Mouse (Mus musculus): Measurements from ENCODE around the gene Guca1b. TPM values are rescaled to one million over a fixed set of nuclear protein-coding genes. Genes with fewer than 3 reads are reported as not detected.
"Not testable (repeated sequence)": the region's sequence is repeated elsewhere in the genome, so short reads cannot be mapped to it uniquely, and the experiment has no call there.

Guca1b gene
- polyA plus RNA-seq, 1 experiment from 2014 or later, result 0.25 TPM

DNA sequence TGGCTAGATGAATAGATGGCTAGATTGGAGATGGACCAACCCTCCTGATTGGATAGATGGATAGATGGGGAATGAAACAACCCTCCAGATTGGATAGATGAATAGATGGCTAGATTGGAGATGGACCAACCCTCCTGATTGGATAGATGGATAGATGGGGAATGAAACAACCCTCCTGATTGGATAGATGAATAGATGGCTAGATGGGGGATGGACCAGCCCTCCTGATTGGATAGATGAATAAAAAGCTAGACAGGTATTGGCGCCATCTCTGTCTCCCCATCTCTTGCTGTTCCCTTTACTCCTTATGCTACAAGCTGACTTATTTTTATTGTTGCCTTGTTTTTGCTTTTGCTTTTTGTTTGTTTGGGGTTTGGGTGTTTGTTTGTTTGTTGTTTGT, 37.4 kb downstream of the Guca1b start:
- DNase-seq (ENCODE audit: low spot score); H3K36me3 ChIP-seq (ENCODE audit: control insufficient read depth, insufficient read depth, low read length); ATAC-seq (ENCODE audit: insufficient number of reproducible peaks, low FRiP score, low TSS enrichment, low read depth); H3K4me1 ChIP-seq (ENCODE audit: control insufficient read depth, insufficient read depth, low read length); H3K27me3 ChIP-seq (ENCODE audit: control insufficient read depth, insufficient read depth, low read length); H3K9me3 ChIP-seq (ENCODE audit: control insufficient read depth, low read length); H3K4me2 ChIP-seq (ENCODE audit: low read depth, severe bottlenecking); H3K27ac ChIP-seq (replicated peaks; ENCODE audit: low read depth, low read length); H3K4me3 ChIP-seq (ENCODE audit: low read depth, low read length); H3K9ac ChIP-seq (ENCODE audit: low read length): not testable (repeated sequence)
- 96% methylated on average over 1 of the region's 1 CpGs for WGBS

DNA sequence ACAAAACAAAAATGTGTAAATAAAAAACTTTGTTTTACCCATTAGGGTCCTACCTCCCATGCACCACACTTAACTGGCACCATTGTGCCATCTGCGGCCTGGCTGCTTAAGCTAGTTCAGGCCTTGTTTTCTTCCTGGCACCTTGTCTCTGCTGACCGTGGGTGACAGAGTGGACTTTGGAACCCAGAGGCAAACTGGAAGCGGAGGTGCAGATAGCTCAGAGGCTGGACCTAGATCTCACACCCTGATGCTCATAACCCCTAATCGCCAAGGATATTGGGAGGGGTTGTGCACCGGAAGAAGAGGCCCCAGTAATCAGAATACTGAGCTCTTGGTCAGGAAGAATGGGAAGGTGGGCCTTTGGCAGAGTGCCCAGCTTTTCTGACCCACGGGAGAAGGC, 39.0 kb downstream of the Guca1b start:
- WGBS, result 84% methylated on average over 6 of the region's 6 CpGs
- no peak overlapping the region for H3K4me2 ChIP-seq (ENCODE audit: low read depth, severe bottlenecking)
- H3K9ac ChIP-seq (ENCODE audit: low read length), result no peak overlapping the region
- no peaks in the 10 kb centered on the region for H3K9me3 ChIP-seq (ENCODE audit: control insufficient read depth, low read length)
- H3K36me3 ChIP-seq (ENCODE audit: control insufficient read depth, insufficient read depth, low read length), result no peaks in the 10 kb centered on the region; the same call in 1 of the 2 replicates
- H3K4me3 ChIP-seq (ENCODE audit: low read depth, low read length), result no peak overlapping the region
- H3K27me3 ChIP-seq (ENCODE audit: control insufficient read depth, insufficient read depth, low read length), result no peaks in the 10 kb centered on the region
- ATAC-seq (ENCODE audit: insufficient number of reproducible peaks, low FRiP score, low TSS enrichment, low read depth) (no peak), DNase-seq (ENCODE audit: low spot score) (no peak)
- no peaks in the 10 kb centered on the region; the same call in 1 of the 2 replicates for H3K4me1 ChIP-seq (ENCODE audit: control insufficient read depth, insufficient read depth, low read length)
- no peak overlapping the region for H3K27ac ChIP-seq (replicated peaks; ENCODE audit: low read depth, low read length)

DNA sequence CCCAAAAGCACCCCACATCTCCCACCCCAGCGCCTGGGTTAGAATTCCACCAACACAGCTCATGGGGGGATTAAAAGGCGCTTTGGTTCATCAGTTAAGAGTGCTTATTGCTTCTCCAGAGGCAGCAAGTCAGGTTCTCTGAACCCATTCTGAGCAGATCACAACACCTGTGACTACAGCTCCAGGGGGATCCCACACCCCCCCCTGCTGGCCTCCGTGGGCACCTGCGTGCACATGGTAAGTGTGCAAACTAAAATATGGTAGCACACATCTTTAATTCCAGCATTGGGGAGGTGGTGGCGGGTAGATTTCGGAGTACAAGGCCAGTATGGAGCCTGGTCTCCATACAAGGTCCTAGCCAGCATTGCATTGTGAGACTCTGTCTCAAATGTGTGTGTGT, 42.1 kb downstream of the Guca1b start:
- H3K4me3 ChIP-seq (ENCODE audit: low read depth, low read length), result no peak overlapping the region
- no peak overlapping the region for H3K4me2 ChIP-seq (ENCODE audit: low read depth, severe bottlenecking)
- H3K4me1 ChIP-seq (ENCODE audit: control insufficient read depth, insufficient read depth, low read length), result no peaks in the 10 kb centered on the region; the same call in 1 of the 2 replicates
- no peak overlapping the region for H3K27ac ChIP-seq (replicated peaks; ENCODE audit: low read depth, low read length)
- ATAC-seq (ENCODE audit: insufficient number of reproducible peaks, low FRiP score, low TSS enrichment, low read depth), result no peak
- 65% methylated on average over 6 of the region's 6 CpGs for WGBS
- H3K9ac ChIP-seq (ENCODE audit: low read length), result no peak overlapping the region
- H3K9me3 ChIP-seq (ENCODE audit: control insufficient read depth, low read length), result no peaks in the 10 kb centered on the region
- H3K36me3 ChIP-seq (ENCODE audit: control insufficient read depth, insufficient read depth, low read length), result no peaks in the 10 kb centered on the region; the same call in 1 of the 2 replicates
- no peak for DNase-seq (ENCODE audit: low spot score)
- no peaks in the 10 kb centered on the region for H3K27me3 ChIP-seq (ENCODE audit: control insufficient read depth, insufficient read depth, low read length)

DNA sequence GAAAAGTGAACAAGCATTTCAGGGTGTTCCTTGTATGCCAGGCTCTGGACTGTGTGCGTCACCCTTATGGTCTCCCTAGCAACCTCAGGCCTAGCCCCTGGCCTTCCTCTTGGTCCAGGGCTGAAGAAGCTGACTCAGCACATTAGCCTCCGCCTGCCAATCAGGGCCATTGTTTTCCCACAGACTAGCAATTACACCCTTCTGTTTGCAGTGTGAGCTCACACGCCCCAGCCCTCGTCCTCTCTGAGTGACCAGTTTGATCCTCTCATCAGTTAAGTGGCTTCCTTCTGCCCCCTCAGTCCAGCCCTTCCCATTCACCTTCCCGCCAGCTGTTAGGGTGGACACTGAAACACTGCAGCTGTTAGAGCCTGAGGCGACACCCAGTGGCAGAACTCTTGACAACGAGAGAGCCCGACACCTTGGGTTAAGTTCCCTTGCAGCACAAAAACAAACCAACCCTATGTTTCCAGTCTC, 43.7 kb downstream of the Guca1b start:
- Histone ChIP-seq H3K9me3 (ENCODE audit: control insufficient read depth, low read length) (no peaks in the 10 kb centered on the region), H3K27me3 (ENCODE audit: control insufficient read depth, insufficient read depth, low read length) (no peaks in the 10 kb centered on the region), H3K4me3 (ENCODE audit: low read depth, low read length) (no peak overlapping the region), H3K4me2 (ENCODE audit: low read depth, severe bottlenecking) (no peak overlapping the region), H3K4me1 (ENCODE audit: control insufficient read depth, insufficient read depth, low read length) (no peaks in the 10 kb centered on the region; the same call in 1 of the 2 replicates), H3K9ac (ENCODE audit: low read length) (no peak overlapping the region), H3K36me3 (ENCODE audit: control insufficient read depth, insufficient read depth, low read length) (no peaks in the 10 kb centered on the region; the same call in 1 of the 2 replicates), H3K27ac (replicated peaks; ENCODE audit: low read depth, low read length) (no peak overlapping the region)
- 14% methylated on average over 8 of the region's 8 CpGs for WGBS
- DNase-seq (ENCODE audit: low spot score), result peak; percentile 74
- no peak; the same call in 1 of the 2 replicates for ATAC-seq (ENCODE audit: insufficient number of reproducible peaks, low FRiP score, low TSS enrichment, low read depth)

DNA sequence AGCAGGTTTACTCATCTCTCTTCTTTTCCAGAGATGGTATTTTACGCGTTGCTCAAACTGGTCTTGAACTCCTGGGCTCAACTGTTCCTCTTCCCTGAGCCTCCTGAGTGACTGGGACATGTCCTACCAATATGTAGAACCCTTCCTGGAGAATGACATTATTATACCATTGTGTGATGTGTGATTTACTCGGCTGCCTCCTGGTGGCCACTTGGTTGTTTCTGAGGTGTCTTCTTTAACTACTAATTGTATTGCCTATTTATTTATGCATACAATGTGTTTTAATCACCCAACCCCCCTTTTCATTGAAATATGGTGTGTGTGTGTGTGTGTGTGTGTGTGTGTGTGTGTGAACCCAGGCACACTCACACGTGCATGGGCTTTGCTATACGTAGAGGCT, 45.6 kb downstream of the Guca1b start:
- H3K27ac ChIP-seq (replicated peaks; ENCODE audit: low read depth, low read length), result no peak overlapping the region

DNA sequence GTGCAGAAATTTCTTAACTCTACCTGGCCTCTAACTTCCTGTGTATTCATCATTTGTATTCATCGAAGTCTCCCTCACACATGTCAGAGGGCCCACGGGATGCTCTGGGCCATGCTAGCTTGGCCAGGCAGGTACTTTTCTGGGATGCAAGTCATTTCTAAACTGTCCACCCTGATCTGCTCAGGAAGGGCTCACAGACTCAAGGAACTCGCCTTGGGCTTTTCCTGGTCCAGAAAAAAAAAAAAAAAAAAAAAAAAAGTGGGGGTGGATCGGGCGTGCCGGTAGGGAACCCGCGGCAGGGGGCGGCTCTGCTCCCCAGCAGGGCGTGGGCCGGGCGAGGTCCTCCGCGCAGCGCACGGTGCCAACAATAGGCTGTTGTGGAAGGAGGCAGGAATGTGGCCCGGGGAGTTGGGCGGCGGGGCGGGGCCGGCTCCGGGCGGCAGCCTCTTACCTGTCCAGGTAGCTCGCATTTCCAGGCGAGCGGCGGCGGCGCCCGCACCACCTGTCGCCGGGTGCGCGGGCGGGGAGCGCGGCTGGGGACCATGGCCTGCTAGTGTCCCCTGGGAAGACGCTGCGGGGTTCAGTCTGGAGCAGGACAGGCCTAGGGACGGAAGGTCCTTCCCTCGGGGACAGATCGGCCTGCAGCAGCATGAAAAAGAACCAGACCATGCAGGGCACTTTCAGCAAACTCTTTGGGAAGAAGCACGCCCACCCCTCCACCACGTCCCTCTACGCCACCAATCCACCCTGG, 51.1 kb downstream of the Guca1b start, which contains the start of gene AI661453:
Gene AI661453 (plus strand): TSS at position 460 of the 751 bp plus-strand sequence.
- DNase-seq (ENCODE audit: low spot score) (peak; percentile 53), ATAC-seq (ENCODE audit: insufficient number of reproducible peaks, low FRiP score, low TSS enrichment, low read depth) (peak; percentile 59)
- peaks cover 31% of the 10 kb centered on the region for H3K27me3 ChIP-seq (ENCODE audit: control insufficient read depth, insufficient read depth, low read length)
- 2% methylated on average over 43 of the region's 45 CpGs for WGBS
- peak within 1 kb of the TSS; percentile 26 for H3K4me3 ChIP-seq (ENCODE audit: low read depth, low read length)
- no peak within 1 kb of the TSS for H3K27ac ChIP-seq (replicated peaks; ENCODE audit: low read depth, low read length)
- no peaks in the 10 kb centered on the region for H3K9me3 ChIP-seq (ENCODE audit: control insufficient read depth, low read length)
- H3K4me1 ChIP-seq (ENCODE audit: control insufficient read depth, insufficient read depth, low read length), result peaks cover 15% of the 10 kb centered on the region
- peak within 1 kb of the TSS; percentile 66 for H3K4me2 ChIP-seq (ENCODE audit: low read depth, severe bottlenecking)
- peak within 1 kb of the TSS; percentile 43; the same call in 1 of the 2 replicates for H3K9ac ChIP-seq (ENCODE audit: low read length)
- no peaks in the 10 kb centered on the region for H3K36me3 ChIP-seq (ENCODE audit: control insufficient read depth, insufficient read depth, low read length)

More for the DNA sequence above, 45.6 kb downstream of the Guca1b start:
- H3K4me1 ChIP-seq (ENCODE audit: control insufficient read depth, insufficient read depth, low read length), result no peaks in the 10 kb centered on the region; the same call in 1 of the 2 replicates
- no peak for DNase-seq (ENCODE audit: low spot score)
- no peaks in the 10 kb centered on the region; the same call in 1 of the 2 replicates for H3K36me3 ChIP-seq (ENCODE audit: control insufficient read depth, insufficient read depth, low read length)
- H3K27me3 ChIP-seq (ENCODE audit: control insufficient read depth, insufficient read depth, low read length), result peaks cover 2% of the 10 kb centered on the region; the same call in 1 of the 2 replicates
- no peak for ATAC-seq (ENCODE audit: insufficient number of reproducible peaks, low FRiP score, low TSS enrichment, low read depth)
- no peak overlapping the region for H3K9ac ChIP-seq (ENCODE audit: low read length)
- no peak overlapping the region for H3K4me2 ChIP-seq (ENCODE audit: low read depth, severe bottlenecking)
- no peaks in the 10 kb centered on the region for H3K9me3 ChIP-seq (ENCODE audit: control insufficient read depth, low read length)
- 75% methylated on average over 5 of the region's 5 CpGs for WGBS
- H3K4me3 ChIP-seq (ENCODE audit: low read depth, low read length), result no peak overlapping the region

DNA sequence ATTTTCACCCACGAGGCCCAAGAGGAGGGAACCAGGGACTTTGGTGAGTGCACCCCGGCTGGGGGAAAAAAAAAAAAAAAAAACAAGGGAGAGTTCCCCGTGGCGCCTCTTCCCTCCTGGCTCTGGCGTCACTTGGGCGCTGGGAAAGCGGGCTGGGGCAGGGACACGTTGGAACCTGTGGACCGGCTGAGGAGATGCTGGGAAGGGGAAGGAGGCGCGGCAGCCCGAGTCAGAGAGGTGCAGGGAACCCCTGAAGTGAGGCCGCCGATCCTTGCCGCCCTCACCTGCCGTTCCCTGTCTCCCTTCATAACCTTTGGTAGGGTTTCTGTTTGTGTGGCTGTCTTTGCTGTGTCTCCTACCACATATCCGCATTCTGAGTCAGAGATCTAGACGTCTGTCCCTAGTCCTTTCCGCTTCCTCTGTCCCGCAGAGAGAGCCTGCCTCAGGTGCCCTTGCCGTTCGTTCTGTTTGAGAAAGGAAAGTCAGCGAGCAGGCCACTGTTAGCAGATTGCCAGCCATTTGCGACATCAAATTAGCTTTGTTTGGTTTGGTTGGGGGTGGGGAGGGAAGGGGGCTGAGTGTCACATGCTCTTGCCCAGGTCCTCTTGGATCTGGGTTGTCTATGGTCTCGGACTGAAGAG, 51.8 kb downstream of the Guca1b start, which contains the start of gene 1700001C19Rik:
Gene 1700001C19Rik (minus strand): TSS at position 470 of the 641 bp plus-strand sequence.
- Histone ChIP-seq H3K27me3 (ENCODE audit: control insufficient read depth, insufficient read depth, low read length) (peaks cover 31% of the 10 kb centered on the region), H3K4me2 (ENCODE audit: low read depth, severe bottlenecking) (peak within 1 kb of the TSS; percentile 66), H3K9me3 (ENCODE audit: control insufficient read depth, low read length) (no peaks in the 10 kb centered on the region), H3K4me1 (ENCODE audit: control insufficient read depth, insufficient read depth, low read length) (peaks cover 15% of the 10 kb centered on the region), H3K27ac (replicated peaks; ENCODE audit: low read depth, low read length) (no peak within 1 kb of the TSS), H3K4me3 (ENCODE audit: low read depth, low read length) (peak within 1 kb of the TSS; percentile 26), H3K9ac (ENCODE audit: low read length) (peak within 1 kb of the TSS; percentile 43; the same call in 1 of the 2 replicates), H3K36me3 (ENCODE audit: control insufficient read depth, insufficient read depth, low read length) (no peaks in the 10 kb centered on the region)
- DNase-seq (ENCODE audit: low spot score) (no peak), ATAC-seq (ENCODE audit: insufficient number of reproducible peaks, low FRiP score, low TSS enrichment, low read depth) (no peak)
- WGBS, result 1% methylated on average over 24 of the region's 25 CpGs

DNA sequence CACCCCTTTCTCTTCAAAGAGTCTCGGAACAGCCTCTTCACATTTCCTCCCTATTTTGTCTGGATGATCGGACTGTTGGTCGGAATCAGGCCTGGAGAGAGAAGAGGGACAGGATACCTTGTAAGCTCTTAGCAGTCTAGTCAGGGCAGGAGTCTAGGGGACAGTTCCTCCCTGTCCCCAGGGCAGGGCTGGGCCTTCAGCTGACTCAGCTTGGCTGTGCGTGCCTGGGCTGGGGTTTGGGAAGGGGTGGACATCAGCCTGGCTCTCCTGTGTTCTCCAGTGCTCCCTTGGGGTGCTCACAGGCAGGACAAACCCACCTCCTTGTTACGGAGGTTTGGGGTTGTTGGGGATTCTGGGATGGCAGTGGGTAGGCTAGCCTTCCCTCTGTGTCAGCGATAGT, 53.4 kb downstream of the Guca1b start:
- DNase-seq (ENCODE audit: low spot score) (no peak), ATAC-seq (ENCODE audit: insufficient number of reproducible peaks, low FRiP score, low TSS enrichment, low read depth) (no peak)
- Histone ChIP-seq H3K9me3 (ENCODE audit: control insufficient read depth, low read length) (no peaks in the 10 kb centered on the region), H3K4me1 (ENCODE audit: control insufficient read depth, insufficient read depth, low read length) (peaks cover 15% of the 10 kb centered on the region), H3K27me3 (ENCODE audit: control insufficient read depth, insufficient read depth, low read length) (peaks cover 31% of the 10 kb centered on the region), H3K9ac (ENCODE audit: low read length) (no peak overlapping the region), H3K27ac (replicated peaks; ENCODE audit: low read depth, low read length) (no peak overlapping the region), H3K4me3 (ENCODE audit: low read depth, low read length) (no peak overlapping the region), H3K36me3 (ENCODE audit: control insufficient read depth, insufficient read depth, low read length) (no peaks in the 10 kb centered on the region), H3K4me2 (ENCODE audit: low read depth, severe bottlenecking) (no peak overlapping the region)
- 68% methylated on average over 6 of the region's 6 CpGs for WGBS
